Mouse (Mus musculus): ENCODE measurements around the gene Prkn. TPM values are rescaled to one million over a fixed set of nuclear protein-coding genes. Genes with fewer than 3 reads are reported as not detected.

Gene Prkn
- polyA plus RNA-seq, 1 experiment from 2014 or later: 1.7 TPM

- no peak overlapping the region for H3K9ac ChIP-seq (ENCODE audit: low read depth, low read length)
- H3K36me3 ChIP-seq (ENCODE audit: control insufficient read depth, insufficient read depth, low read length): no peaks in the 10 kb centered on the region
- H3K9me3 ChIP-seq (replicated peaks; ENCODE audit: control insufficient read depth, low read length): no peaks in the 10 kb centered on the region
- no peaks in the 10 kb centered on the region for H3K4me1 ChIP-seq (ENCODE audit: control insufficient read depth, insufficient read depth, low read length)
- no peak overlapping the region for H3K27ac ChIP-seq (ENCODE audit: low read depth, low read length)
- WGBS (ENCODE audit: insufficient replicate concordance): 73% methylated on average over 2 of the region's 2 CpGs
- no peak overlapping the region for H3K4me2 ChIP-seq
- H3K4me3 ChIP-seq (ENCODE audit: low read depth, low read length): no peak overlapping the region
- ATAC-seq (replicated peaks; ENCODE audit: insufficient number of reproducible peaks, low FRiP score, low TSS enrichment): no peak
- H3K27me3 ChIP-seq (ENCODE audit: control insufficient read depth, insufficient read depth, low read length): no peaks in the 10 kb centered on the region
Measured at GRCm38 (mm10) chr17:12076816-12077215, 1236.6 kb downstream of the Prkn start.

DNA sequence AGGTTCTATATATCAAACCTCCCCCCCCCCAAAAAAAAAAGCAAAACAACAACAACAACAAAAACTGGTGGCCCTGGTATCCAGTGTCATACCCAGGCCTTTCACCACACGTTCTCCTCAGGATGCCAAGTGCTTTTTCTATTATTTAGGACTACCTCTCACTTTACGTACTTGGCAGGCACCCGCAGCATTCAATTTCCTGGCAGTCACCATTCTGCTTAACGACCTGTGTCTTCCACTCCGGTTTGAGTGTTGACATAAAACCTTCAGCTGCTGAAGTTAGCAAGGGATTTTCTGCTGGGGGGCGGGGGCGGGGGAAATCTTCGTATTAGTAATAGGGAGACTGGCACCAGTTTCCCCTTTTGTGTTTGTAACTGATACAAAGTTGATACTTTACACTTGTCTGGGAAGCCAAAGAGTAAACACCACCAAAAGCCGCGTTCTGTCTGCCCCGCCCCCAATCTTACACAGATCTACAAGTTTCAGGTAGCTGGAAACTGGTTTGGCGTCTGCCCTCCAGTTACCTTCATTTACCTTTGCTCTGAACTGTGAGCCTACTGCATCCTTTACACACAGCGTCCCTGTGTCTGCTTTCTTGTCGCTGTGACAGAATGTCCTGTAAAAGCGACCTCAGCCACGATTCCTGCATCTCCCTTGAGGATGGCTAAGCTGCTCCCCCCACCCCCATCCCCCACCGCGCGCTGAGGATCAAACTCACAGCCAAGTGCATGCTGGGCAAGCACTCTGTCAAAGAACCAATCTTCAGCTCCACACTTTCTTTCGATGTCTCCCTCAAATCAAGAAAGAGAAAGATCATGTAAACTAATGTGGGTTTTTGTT, 1240.7 kb downstream of the Prkn start:
- no peaks in the 10 kb centered on the region for H3K4me1 ChIP-seq (ENCODE audit: control insufficient read depth, insufficient read depth, low read length)
- no peak overlapping the region for H3K4me3 ChIP-seq (ENCODE audit: low read depth, low read length)
- 39% methylated on average over 20 of the region's 20 CpGs for WGBS (ENCODE audit: insufficient replicate concordance)
- no peak overlapping the region for H3K4me2 ChIP-seq
- H3K9ac ChIP-seq (ENCODE audit: low read depth, low read length): no peak overlapping the region
- no peak for ATAC-seq (replicated peaks; ENCODE audit: insufficient number of reproducible peaks, low FRiP score, low TSS enrichment)
- H3K27me3 ChIP-seq (ENCODE audit: control insufficient read depth, insufficient read depth, low read length): no peaks in the 10 kb centered on the region
- H3K9me3 ChIP-seq (replicated peaks; ENCODE audit: control insufficient read depth, low read length): no peaks in the 10 kb centered on the region
- H3K27ac ChIP-seq (ENCODE audit: low read depth, low read length): no peak overlapping the region
- H3K36me3 ChIP-seq (ENCODE audit: control insufficient read depth, insufficient read depth, low read length): no peaks in the 10 kb centered on the region

DNA sequence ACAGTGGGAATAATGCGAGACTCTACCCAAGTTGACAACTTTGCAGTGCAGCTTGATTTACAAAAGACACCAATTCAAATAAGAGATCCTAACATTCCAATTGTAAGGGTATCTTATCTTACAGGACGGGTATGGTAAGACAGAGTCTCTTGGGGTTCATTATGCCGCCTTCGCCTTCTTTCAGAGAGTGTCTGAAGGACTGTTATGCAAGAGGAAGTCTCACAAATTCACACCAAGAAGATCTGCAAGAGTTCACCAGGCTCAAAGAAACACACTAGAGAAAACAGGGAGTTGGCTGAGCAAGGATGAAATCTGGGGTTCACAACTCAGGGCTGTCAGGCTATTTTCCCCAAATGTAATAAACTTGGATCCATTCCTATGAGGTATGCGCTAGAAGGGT, 1242.0 kb downstream of the Prkn start:
- 75% methylated on average over 5 of the region's 5 CpGs for WGBS (ENCODE audit: insufficient replicate concordance)
- H3K36me3 ChIP-seq (ENCODE audit: control insufficient read depth, insufficient read depth, low read length): no peaks in the 10 kb centered on the region
- ATAC-seq (replicated peaks; ENCODE audit: insufficient number of reproducible peaks, low FRiP score, low TSS enrichment): no peak
- H3K9me3 ChIP-seq (replicated peaks; ENCODE audit: control insufficient read depth, low read length): no peaks in the 10 kb centered on the region
- H3K4me2 ChIP-seq: no peak overlapping the region
- no peaks in the 10 kb centered on the region for H3K27me3 ChIP-seq (ENCODE audit: control insufficient read depth, insufficient read depth, low read length)
- no peak overlapping the region for H3K4me3 ChIP-seq (ENCODE audit: low read depth, low read length)
- H3K27ac ChIP-seq (ENCODE audit: low read depth, low read length): no peak overlapping the region
- no peak overlapping the region for H3K9ac ChIP-seq (ENCODE audit: low read depth, low read length)
- H3K4me1 ChIP-seq (ENCODE audit: control insufficient read depth, insufficient read depth, low read length): no peaks in the 10 kb centered on the region

DNA sequence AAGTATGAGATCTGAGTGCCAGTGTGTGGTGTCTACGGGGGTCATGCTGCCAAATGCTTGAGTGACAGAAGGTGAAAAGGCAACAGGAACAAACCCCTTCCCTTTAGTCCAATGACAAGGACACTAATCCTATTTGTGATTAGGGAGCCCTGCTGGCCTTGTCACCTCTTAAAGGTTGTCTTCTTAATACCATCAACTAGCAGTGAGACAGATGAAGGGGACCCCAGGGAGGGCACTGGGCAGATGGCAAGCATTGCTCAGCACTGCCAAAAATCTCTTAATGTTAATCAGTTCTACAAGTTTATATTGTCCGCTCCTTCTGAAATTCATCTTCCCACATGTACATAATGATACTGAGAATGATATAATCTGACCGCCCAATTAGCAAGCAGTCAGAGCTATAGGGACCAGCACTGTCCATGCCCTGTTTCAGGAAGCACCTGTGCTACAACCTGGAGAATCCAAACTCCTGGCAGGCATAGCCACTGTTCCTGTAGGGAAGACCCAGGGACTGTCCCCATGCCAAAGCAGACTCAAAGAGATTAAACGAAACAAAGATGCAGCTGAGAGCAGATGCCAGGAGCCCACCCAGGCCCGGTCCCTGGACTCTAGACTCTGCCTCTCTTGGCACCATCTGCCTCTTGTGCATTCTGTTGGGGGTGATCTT, 1250.2 kb downstream of the Prkn start:
- WGBS (ENCODE audit: insufficient replicate concordance): 61% methylated on average over 5 of the region's 5 CpGs
- no peaks in the 10 kb centered on the region for H3K9me3 ChIP-seq (replicated peaks; ENCODE audit: control insufficient read depth, low read length)
- no peak overlapping the region for H3K4me3 ChIP-seq (ENCODE audit: low read depth, low read length)
- no peaks in the 10 kb centered on the region for H3K27me3 ChIP-seq (ENCODE audit: control insufficient read depth, insufficient read depth, low read length)
- H3K36me3 ChIP-seq (ENCODE audit: control insufficient read depth, insufficient read depth, low read length): no peaks in the 10 kb centered on the region
- H3K27ac ChIP-seq (ENCODE audit: low read depth, low read length): no peak overlapping the region
- no peaks in the 10 kb centered on the region for H3K4me1 ChIP-seq (ENCODE audit: control insufficient read depth, insufficient read depth, low read length)
- ATAC-seq (replicated peaks; ENCODE audit: insufficient number of reproducible peaks, low FRiP score, low TSS enrichment): no peak
- H3K4me2 ChIP-seq: no peak overlapping the region
- H3K9ac ChIP-seq (ENCODE audit: low read depth, low read length): no peak overlapping the region

- WGBS (ENCODE audit: insufficient replicate concordance): 82% methylated on average over 6 of the region's 6 CpGs
- Histone ChIP-seq H3K9ac (ENCODE audit: low read depth, low read length) (no peak overlapping the region), H3K4me1 (ENCODE audit: control insufficient read depth, insufficient read depth, low read length) (no peaks in the 10 kb centered on the region), H3K27me3 (ENCODE audit: control insufficient read depth, insufficient read depth, low read length) (no peaks in the 10 kb centered on the region), H3K36me3 (ENCODE audit: control insufficient read depth, insufficient read depth, low read length) (no peaks in the 10 kb centered on the region), H3K27ac (ENCODE audit: low read depth, low read length) (no peak overlapping the region), H3K9me3 (replicated peaks; ENCODE audit: control insufficient read depth, low read length) (no peaks in the 10 kb centered on the region), H3K4me3 (ENCODE audit: low read depth, low read length) (no peak overlapping the region), H3K4me2 (no peak overlapping the region)
- ATAC-seq (replicated peaks; ENCODE audit: insufficient number of reproducible peaks, low FRiP score, low TSS enrichment): no peak
Measured at GRCm38 (mm10) chr17:12092901-12093564, 1252.8 kb downstream of the Prkn start.

- WGBS (ENCODE audit: insufficient replicate concordance): 80% methylated on average over 1 of the region's 1 CpGs
- Histone ChIP-seq H3K9ac (ENCODE audit: low read depth, low read length) (no peak overlapping the region), H3K9me3 (replicated peaks; ENCODE audit: control insufficient read depth, low read length) (no peaks in the 10 kb centered on the region), H3K27me3 (ENCODE audit: control insufficient read depth, insufficient read depth, low read length) (no peaks in the 10 kb centered on the region), H3K4me1 (ENCODE audit: control insufficient read depth, insufficient read depth, low read length) (no peaks in the 10 kb centered on the region), H3K27ac (ENCODE audit: low read depth, low read length) (no peak overlapping the region), H3K36me3 (ENCODE audit: control insufficient read depth, insufficient read depth, low read length) (no peaks in the 10 kb centered on the region), H3K4me3 (ENCODE audit: low read depth, low read length) (no peak overlapping the region), H3K4me2 (no peak overlapping the region)
- ATAC-seq (replicated peaks; ENCODE audit: insufficient number of reproducible peaks, low FRiP score, low TSS enrichment): no peak
Measured at GRCm38 (mm10) chr17:12094016-12094415, 1253.8 kb downstream of the Prkn start.

DNA sequence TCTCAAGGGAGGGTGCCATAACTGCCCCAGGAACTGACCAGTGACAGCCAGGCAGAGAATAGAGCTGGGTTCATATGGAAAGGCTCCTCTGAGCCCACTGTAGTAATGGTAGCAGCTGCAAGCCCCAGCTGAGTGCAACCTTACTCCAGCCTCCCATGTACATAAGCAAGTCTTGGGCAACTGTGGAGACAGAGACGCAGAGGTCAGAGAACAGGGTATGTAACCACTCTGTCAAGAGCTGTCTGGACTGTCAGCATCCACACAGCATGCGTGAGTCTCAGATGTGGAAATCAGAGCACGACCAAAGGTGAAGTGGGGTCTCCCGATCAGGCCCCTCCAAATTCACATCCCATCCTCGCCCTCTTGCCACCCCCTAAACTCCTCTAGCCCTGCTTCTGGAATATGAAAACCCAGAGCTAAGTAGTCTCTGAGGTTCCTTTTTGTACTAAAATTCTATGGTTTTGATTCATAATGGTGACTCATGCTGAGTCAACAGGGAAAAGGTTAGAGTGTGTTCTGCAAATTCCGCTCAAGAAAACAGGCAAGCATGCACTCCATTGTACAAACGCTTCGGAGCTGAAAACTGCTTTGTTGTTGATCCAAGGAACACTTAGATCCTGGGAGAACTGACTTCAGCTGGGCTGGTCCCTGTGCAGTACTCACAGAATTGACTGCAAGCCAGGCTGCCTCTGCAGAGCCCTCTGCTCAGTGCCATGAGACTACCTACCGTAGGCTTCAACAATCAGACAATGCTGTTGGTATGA, 1254.8 kb downstream of the Prkn start:
- ATAC-seq (replicated peaks; ENCODE audit: insufficient number of reproducible peaks, low FRiP score, low TSS enrichment): no peak
- Histone ChIP-seq H3K4me3 (ENCODE audit: low read depth, low read length) (no peak overlapping the region), H3K36me3 (ENCODE audit: control insufficient read depth, insufficient read depth, low read length) (no peaks in the 10 kb centered on the region), H3K27ac (ENCODE audit: low read depth, low read length) (no peak overlapping the region), H3K4me2 (no peak overlapping the region), H3K9me3 (replicated peaks; ENCODE audit: control insufficient read depth, low read length) (no peaks in the 10 kb centered on the region; the same call in 1 of the 2 replicates), H3K4me1 (ENCODE audit: control insufficient read depth, insufficient read depth, low read length) (no peaks in the 10 kb centered on the region), H3K27me3 (ENCODE audit: control insufficient read depth, insufficient read depth, low read length) (no peaks in the 10 kb centered on the region), H3K9ac (ENCODE audit: low read depth, low read length) (no peak overlapping the region)
- 83% methylated on average over 9 of the region's 9 CpGs for WGBS (ENCODE audit: insufficient replicate concordance)

GRCm38 (mm10) chr17:12099415-12099814, 1259.2 kb downstream of the Prkn start:
- Histone ChIP-seq H3K4me1 (ENCODE audit: control insufficient read depth, insufficient read depth, low read length) (no peaks in the 10 kb centered on the region), H3K4me3 (ENCODE audit: low read depth, low read length) (no peak overlapping the region), H3K36me3 (ENCODE audit: control insufficient read depth, insufficient read depth, low read length) (no peaks in the 10 kb centered on the region), H3K9me3 (replicated peaks; ENCODE audit: control insufficient read depth, low read length) (no peaks in the 10 kb centered on the region; the same call in 1 of the 2 replicates), H3K27me3 (ENCODE audit: control insufficient read depth, insufficient read depth, low read length) (no peaks in the 10 kb centered on the region), H3K4me2 (no peak overlapping the region), H3K27ac (ENCODE audit: low read depth, low read length) (no peak overlapping the region), H3K9ac (ENCODE audit: low read depth, low read length) (no peak overlapping the region)
- no peak for ATAC-seq (replicated peaks; ENCODE audit: insufficient number of reproducible peaks, low FRiP score, low TSS enrichment)

Data from heart, embryonic 11.5 days (tissue).